Mouse (Mus musculus) adrenal gland, adult 18-20 months (tissue): Measurements from ENCODE around the gene Arl6ip5. TPM values are rescaled to one million over a fixed set of nuclear protein-coding genes. Genes with fewer than 3 reads are reported as not detected.
A peak's percentile ranks its signal among the peaks of the same experiment; 100 is the strongest.

Source experiments
- DNase-seq, 2 experiments: peaks; one replicate each; pipeline ENCODE4 v3.0.0; 2021 to 2022; ENCODE audit warnings: low spot score in 2 of 2
- long read RNA-seq, 2 experiments: library from polyadenylated mRNA; stranded (forward); transcript quantifications; one replicate each; pipeline ENCODE4 v2.0.0; 2021
- total RNA-seq, 2 experiments: library from RNA; stranded (reverse); gene quantifications; 1 replicate in 1 of 2; 2 replicates in 1 of 2; pipeline ENCODE4 v1.2.3; 2021

Gene Arl6ip5
- 100 to 1,000 TPM in 1 of 2 experiments, 10 to 100 TPM in 1; 96.5 to 123 TPM for total RNA-seq
- long read RNA-seq, experiment 1, transcript Arl6ip5-201 (3 exons, 1,442 nt) = major isoform, 41 of 42 reads
- long read RNA-seq, experiment 1, partial matches to known transcripts = 0 of 42 reads
- long read RNA-seq, experiment 1, other reads (novel, unspliced or antisense) = 1 of 42 reads
- long read RNA-seq, experiment 2, transcript Arl6ip5-201 (3 exons, 1,442 nt) = major isoform, 60 of 66 reads
- long read RNA-seq, experiment 2, partial matches to known transcripts = 6 of 66 reads
- long read RNA-seq, experiment 2, other reads (novel, unspliced or antisense) = 0 of 66 reads

- peak; percentile 80 to 82 for DNase-seq
Measured at GRCm38 (mm10) chr6:97210191-97210961, at the start of gene Arl6ip5. TSS of gene Arl6ip5 (plus strand) at chr6:97210689.

GRCm38 (mm10) chr6:97175716-97176115 lies 34.8 kb upstream of the Arl6ip5 start:
- no peak for DNase-seq

- DNase-seq = peak; percentile 95
Measured at GRCm38 (mm10) chr6:97178491-97179366, 31.8 kb upstream of the Arl6ip5 start, which contains the start of gene Tmf1. TSS of gene Tmf1 (minus strand) at chr6:97179122.

GRCm38 (mm10) chr6:97179367-97179828 lies 31.1 kb upstream of the Arl6ip5 start:
- DNase-seq = no peak

- DNase-seq = no peak
Measured at GRCm38 (mm10) chr6:97200437-97200836, 10.1 kb upstream of the Arl6ip5 start.

GRCm38 (mm10) chr6:97202477-97202876 lies 8.0 kb upstream of the Arl6ip5 start:
- DNase-seq = no peak

GRCm38 (mm10) chr6:97204252-97204869 lies 6.1 kb upstream of the Arl6ip5 start:
- DNase-seq = no peak

GRCm38 (mm10) chr6:97204952-97205351 lies 5.5 kb upstream of the Arl6ip5 start:
- DNase-seq = peak; percentile 37 to 47

- peak; percentile 98 to 99 for DNase-seq
Measured at GRCm38 (mm10) chr6:97205439-97205885, 5.0 kb upstream of the Arl6ip5 start, which contains the start of gene Uba3. TSS of gene Uba3 (minus strand) at chr6:97205647.

- DNase-seq = no peak
Measured at GRCm38 (mm10) chr6:97207085-97207484, 3.4 kb upstream of the Arl6ip5 start.

- no peak for DNase-seq
Measured at GRCm38 (mm10) chr6:97208406-97208805, 2.1 kb upstream of the Arl6ip5 start.

- DNase-seq = no peak
Measured at GRCm38 (mm10) chr6:97209201-97209600, 1.3 kb upstream of the Arl6ip5 start.

- no peak for DNase-seq
Measured at GRCm38 (mm10) chr6:97209751-97210150, 738 bp upstream of the Arl6ip5 start.

GRCm38 (mm10) chr6:97210962-97211601 lies 593 bp downstream of the Arl6ip5 start:
- DNase-seq = peak; percentile 26 to 37

- peak; percentile 33 to 52 for DNase-seq
Measured at GRCm38 (mm10) chr6:97211981-97212380, 1.5 kb downstream of the Arl6ip5 start.

- no peak for DNase-seq
Measured at GRCm38 (mm10) chr6:97216154-97216821, 5.8 kb downstream of the Arl6ip5 start.

GRCm38 (mm10) chr6:97220672-97221071 lies 10.2 kb downstream of the Arl6ip5 start:
- no peak for DNase-seq

GRCm38 (mm10) chr6:97221205-97222025 lies 10.9 kb downstream of the Arl6ip5 start:
- DNase-seq = no peak

GRCm38 (mm10) chr6:97222321-97222720 lies 11.8 kb downstream of the Arl6ip5 start:
- DNase-seq = no peak
